Comparison of ENCODE assay signal across 8 mouse cellular contexts in the genomic region with DNA sequence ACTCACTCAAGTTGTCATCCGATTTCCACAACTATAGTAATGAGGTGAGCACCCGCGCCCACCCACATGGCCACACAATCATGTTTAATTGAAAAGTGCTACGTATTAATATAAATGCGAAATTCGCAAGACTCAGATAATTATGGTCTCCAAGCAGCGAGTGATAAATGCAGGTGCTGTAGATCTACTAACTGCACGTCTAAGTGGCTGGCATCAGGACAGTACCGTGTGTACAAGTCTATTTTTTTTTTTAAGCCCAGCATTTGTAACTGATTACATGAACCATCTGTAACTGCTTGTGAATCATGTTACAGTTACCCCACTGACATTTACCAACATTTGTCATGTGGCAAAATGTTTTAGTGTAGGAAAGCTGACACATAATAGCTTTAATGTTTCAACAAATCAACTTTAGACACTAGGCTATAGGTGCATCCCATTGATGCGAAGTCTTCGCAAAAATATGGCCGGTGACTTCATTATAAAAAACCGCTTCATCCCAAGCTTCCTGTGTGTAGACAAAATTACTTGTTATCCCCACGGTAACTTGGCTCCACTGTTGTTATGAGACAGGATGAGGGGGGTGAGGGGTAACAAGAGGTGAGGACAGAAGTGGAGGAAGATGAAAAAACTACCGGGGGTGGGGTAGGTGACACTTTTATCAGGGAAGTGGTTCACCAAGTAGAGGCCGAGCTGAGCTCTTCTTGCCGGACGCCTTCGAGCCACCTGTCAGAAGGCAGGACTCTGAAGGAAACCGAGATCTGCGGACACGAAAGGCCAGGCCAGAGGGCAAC. TPM values are rescaled to one million over a fixed set of nuclear protein-coding genes. Genes with fewer than 3 reads are reported as not detected.
A peak's percentile ranks its signal among the peaks of the same experiment; 100 is the strongest.
DNase-seq lines count a peak whose midpoint lies in the region; ATAC-seq and TF ChIP-seq lines count a peak whose summit lies in the region.

No protein-coding gene starts in this region.

- peak overlapping the region; percentile 98 for H3K27ac ChIP-seq in lung, embryonic 15.5 days
- peak overlapping the region; percentile 92 for H3K27ac ChIP-seq in cortical plate, adult 2 months (ENCODE audit: insufficient read depth, low read length)

- peak overlapping the region; percentile 87 for H3K4me3 ChIP-seq in lung, embryonic 15.5 days
- H3K4me3 ChIP-seq in cortical plate, adult 2 months (ENCODE audit: insufficient read depth, low read length), result peak overlapping the region; percentile 81

- H3K36me3 ChIP-seq in lung, embryonic 15.5 days, result 0 out of 2 replicates have a peak, but pooled peaks cover 4% of the 10 kb centered on the region

- H3K4me1 ChIP-seq in lung, embryonic 15.5 days, result peaks cover 30% of the 10 kb centered on the region
- H3K4me1 ChIP-seq in cortical plate, adult 2 months (ENCODE audit: control insufficient read depth, insufficient read depth, low read length), result no peaks in the 10 kb centered on the region

- peak overlapping the region; percentile 57 for H3K9ac ChIP-seq in lung, embryonic 15.5 days

- no peak for DNase-seq in lung, adult 18-20 months
- DNase-seq in ovary, postnatal 10 days (ENCODE audit: low spot score), result no peak
- no peak for DNase-seq in spleen, adult 18-20 months

- no peaks in the 10 kb centered on the region for H3K9me3 ChIP-seq in lung, embryonic 15.5 days

- no peaks in the 10 kb centered on the region for H3K27me3 ChIP-seq in lung, embryonic 15.5 days

- ATAC-seq in lung, embryonic 15.5 days (ENCODE audit: borderline replicate concordance, extremely low read depth, low FRiP score, low TSS enrichment), result no peak; the same call in 1 of the 2 replicates
- ATAC-seq in inflammation-experienced regulatory T-cells, adult 6 months, result peak; percentile 45
- ATAC-seq in monocyte, adult 5-6 weeks (replicated peaks; ENCODE audit: insufficient number of reproducible peaks, low FRiP score, low TSS enrichment, poor library complexity, severe bottlenecking), result peak; percentile 33; the same call in 1 of the 2 replicates
- no peak for ATAC-seq in megakaryocyte-erythroid progenitor cell, adult 5-6 weeks (replicated peaks; ENCODE audit: low FRiP score, low TSS enrichment, poor library complexity, severe bottlenecking)

- peak overlapping the region; percentile 65 for H3K4me2 ChIP-seq in lung, embryonic 15.5 days

- 30% methylated on average over 22 of the region's 22 CpGs for WGBS in lung, embryonic 15.5 days

- no peak for TF ChIP-seq POLR2A in cortical plate, adult 2 months (IDR thresholded peaks at IDR 0.05; ENCODE audit: extremely low read depth, insufficient read depth, low read length)

- no peak for TF ChIP-seq CTCF in cortical plate, adult 2 months (IDR thresholded peaks at IDR 0.05; ENCODE audit: extremely low read depth, insufficient read depth, low read length)

RNA-seq across cellular contexts. Expression of a gene that starts 0.8 kb away (rescaled TPM):
- 2,195 and 2,315 TPM in 2 replicates for polyA plus RNA-seq in lung, embryonic 15.5 days (2015; fragmentation: Nextera tagmentation; extraction: Ambion mirVana)
- polyA plus RNA-seq in cortical plate, adult 2 months (2012; rRNA removed), result 343 and 397 TPM in 2 replicates
- polyA plus RNA-seq in inflammation-experienced regulatory T-cells, adult 6 months (2017; shearing (Covaris generic)), result 1,000 to 10,000 TPM; 1,209 to 2,935 (median 1,492) TPM
- total RNA-seq in monocyte, adult 5-6 weeks (2017), result 654 to 930 TPM (median 732 TPM) in 3 replicates
- 1,513 and 1,536 TPM in 2 replicates for total RNA-seq in megakaryocyte-erythroid progenitor cell, adult 5-6 weeks (2014; fragmentation: Nextera tagmentation)
- total RNA-seq in megakaryocyte-erythroid progenitor cell, adult 5-6 weeks (2017), result 915 and 1,060 TPM in 2 replicates

RNA-seq across cellular contexts. Expression of a gene that starts 3.9 kb away (rescaled TPM):
- polyA plus RNA-seq in lung, embryonic 15.5 days (2015; fragmentation: Nextera tagmentation; extraction: Ambion mirVana), result 10.3 and 10.8 TPM in 2 replicates
- 22.3 and 22.4 TPM in 2 replicates for polyA plus RNA-seq in cortical plate, adult 2 months (2012; rRNA removed)
- 1 to 10 TPM; 4.5 to 6.1 (median 5.6) TPM for polyA plus RNA-seq in inflammation-experienced regulatory T-cells, adult 6 months (2017; shearing (Covaris generic))
- total RNA-seq in monocyte, adult 5-6 weeks (2017), result 14.1 to 21.8 TPM (median 15.1 TPM) in 3 replicates
- 10.3 and 12.8 TPM in 2 replicates for total RNA-seq in megakaryocyte-erythroid progenitor cell, adult 5-6 weeks (2014; fragmentation: Nextera tagmentation)
- 7.2 and 9.4 TPM in 2 replicates for total RNA-seq in megakaryocyte-erythroid progenitor cell, adult 5-6 weeks (2017)

RNA-seq across cellular contexts. Expression of a gene that starts 54.8 kb away (rescaled TPM):
- 104 and 110 TPM in 2 replicates for polyA plus RNA-seq in lung, embryonic 15.5 days (2015; fragmentation: Nextera tagmentation; extraction: Ambion mirVana)
- polyA plus RNA-seq in cortical plate, adult 2 months (2012; rRNA removed), result 80.3 and 81.6 TPM in 2 replicates
- 100 to 1,000 TPM in 1 of 3 experiments, 10 to 100 TPM in 2; 65.0 to 110 (median 74.0) TPM for polyA plus RNA-seq in inflammation-experienced regulatory T-cells, adult 6 months (2017; shearing (Covaris generic))
- 96.2 to 100 TPM (median 98.7 TPM) in 3 replicates for total RNA-seq in monocyte, adult 5-6 weeks (2017)
- total RNA-seq in megakaryocyte-erythroid progenitor cell, adult 5-6 weeks (2014; fragmentation: Nextera tagmentation), result 65.7 and 77.2 TPM in 2 replicates
- total RNA-seq in megakaryocyte-erythroid progenitor cell, adult 5-6 weeks (2017), result 81.7 and 82.1 TPM in 2 replicates

Comparison
In these comparisons a context has a peak if more than half of its experiments do, and no peak if none do; other contexts are left out.
1. ATAC-seq: peak in inflammation-experienced regulatory T-cells, adult 6 months (single experiment) and monocyte, adult 5-6 weeks (single experiment); none in lung, embryonic 15.5 days (single experiment) and megakaryocyte-erythroid progenitor cell, adult 5-6 weeks (single experiment).